Mouse (Mus musculus) kidney, adult 8-10 months (tissue): Measurements from ENCODE around the gene Nmur1.

ENCODE experiments used
- DNase-seq, 2 experiments: peaks; one replicate each; pipeline ENCODE4 v3.0.0; 2022

The Nmur1 gene

GRCm38 (mm10) chr1:86406313-86406712 lies 19.7 kb downstream of the Nmur1 start:
- no peak for DNase-seq

GRCm38 (mm10) chr1:86404834-86405233 lies 21.2 kb downstream of the Nmur1 start:
- peak in 1 of 2 experiments; percentile 14 for DNase-seq

GRCm38 (mm10) chr1:86400096-86400754 lies 25.8 kb downstream of the Nmur1 start:
- no peak for DNase-seq

- no peak for DNase-seq
Measured at GRCm38 (mm10) chr1:86399322-86399721, 26.7 kb downstream of the Nmur1 start.

- DNase-seq, result no peak
Measured at GRCm38 (mm10) chr1:86398222-86398621, 27.8 kb downstream of the Nmur1 start.

GRCm38 (mm10) chr1:86397621-86398020 lies 28.4 kb downstream of the Nmur1 start:
- DNase-seq, result no peak

- DNase-seq, result no peak
Measured at GRCm38 (mm10) chr1:86395897-86396296, 30.1 kb downstream of the Nmur1 start.

- DNase-seq, result no peak
Measured at GRCm38 (mm10) chr1:86394246-86394645, 31.8 kb downstream of the Nmur1 start.

- DNase-seq, result no peak
Measured at GRCm38 (mm10) chr1:86393219-86393618, 32.8 kb downstream of the Nmur1 start.

GRCm38 (mm10) chr1:86391425-86391824 lies 34.6 kb downstream of the Nmur1 start:
- DNase-seq, result no peak

- peak; percentile 11 to 67 for DNase-seq
Measured at GRCm38 (mm10) chr1:86389230-86389629, 36.8 kb downstream of the Nmur1 start.

GRCm38 (mm10) chr1:86381027-86381426 lies 45.0 kb downstream of the Nmur1 start:
- DNase-seq, result peak in 1 of 2 experiments; percentile 23

- DNase-seq, result no peak
Measured at GRCm38 (mm10) chr1:86379161-86379569, 46.9 kb downstream of the Nmur1 start.

GRCm38 (mm10) chr1:86378662-86379061 lies 47.4 kb downstream of the Nmur1 start:
- DNase-seq, result no peak

- DNase-seq, result no peak
Measured at GRCm38 (mm10) chr1:86376354-86376753, 49.7 kb downstream of the Nmur1 start.

- peak in 1 of 2 experiments; percentile 52 for DNase-seq
Measured at GRCm38 (mm10) chr1:86371997-86372396, 54.0 kb downstream of the Nmur1 start.

- no peak for DNase-seq
Measured at GRCm38 (mm10) chr1:86368086-86368485, 57.9 kb downstream of the Nmur1 start.

GRCm38 (mm10) chr1:86363671-86364070 lies 62.4 kb downstream of the Nmur1 start:
- no peak for DNase-seq

GRCm38 (mm10) chr1:86361852-86362615 lies 64.0 kb downstream of the Nmur1 start:
- no peak for DNase-seq

- no peak for DNase-seq
Measured at GRCm38 (mm10) chr1:86360441-86360840, 65.6 kb downstream of the Nmur1 start.

- no peak for DNase-seq
Measured at GRCm38 (mm10) chr1:86359798-86360179, 66.2 kb downstream of the Nmur1 start.

GRCm38 (mm10) chr1:86358906-86359797 lies 66.9 kb downstream of the Nmur1 start, which contains the start of gene Ncl:
Ncl (minus strand) TSS chr1:86359400.
- DNase-seq, result peak; percentile 98 to 99

GRCm38 (mm10) chr1:86358229-86358905 lies 67.7 kb downstream of the Nmur1 start:
- DNase-seq, result no peak
